Mouse (Mus musculus) activated CD4-positive, CD25-positive, alpha-beta regulatory T cell (primary cell): ENCODE measurements around the gene Gata2. TPM values are rescaled to one million over a fixed set of nuclear protein-coding genes. Genes with fewer than 3 reads are reported as not detected.

Experiments
- polyA plus RNA-seq, 2 experiments: library from polyadenylated mRNA; unstranded; fragments of 100-300 nt; shearing (Covaris generic); gene quantifications; one replicate each; pipeline ENCODE4 v1.2.1; 2017

Gene Gata2
- under 1 TPM in 1 of 2 experiments, not detected in 1; 0.21 TPM for polyA plus RNA-seq

GRCm38 (mm10) chr6:88193433-88194052, at the start of gene Gata2:
TSS of gene Gata2 (plus strand) at chr6:88193891.

GRCm38 (mm10) chr6:88221968-88222367, 28.3 kb downstream of the Gata2 start, which contains the start of gene Dnajb8:
TSS of gene Dnajb8 (plus strand) at chr6:88222268.

Other genes with a start within 250 kb of the Gata2 start
- gene H1fx, start 212.3 kb upstream of the Gata2 start, polyA plus RNA-seq, result 1 to 10 TPM in 1 of 2 experiments, under 1 TPM in 1; 0.37 to 1.5 TPM
- 100 to 1,000 TPM; 302 to 311 TPM for gene Rab7, start 148.6 kb upstream of the Gata2 start, polyA plus RNA-seq
- 100 to 1,000 TPM; 144 to 228 TPM for gene Rpn1, start 109.4 kb upstream of the Gata2 start, polyA plus RNA-seq
- not detected for gene Dnajb8, start 28.4 kb downstream of the Gata2 start, polyA plus RNA-seq